ENCODE assay signal across 19 mouse cellular contexts in genomic region chr6:114746439-114746974, GRCm38 (mm10).
DNase-seq lines count a peak whose midpoint lies in the region; ATAC-seq and TF ChIP-seq lines count a peak whose summit lies in the region.
"Had no signal": no experiment of that assay in that cellular context is flagged by ENCODE, and none has a peak within 500 bp of the region (broad histone marks: within the 10 kb centered on the region; RNA-seq: fewer than 3 reads in every experiment).

No protein-coding gene starts in this region.

- CTCF ChIA-PET in Patski (lab: Charles Lee): interaction anchor here (0.7 to 1.3 kb wide), 2 partner anchors 9 to 15 kb away, joined by 3 to 4 read pairs; no protein-coding TSS in a partner anchor

- in situ Hi-C loops in Patski (cut with MboI; ENCODE audit: low pct_unique_long_range_greater_than_20kb): no loop called here

- no peak for ATAC-seq in limb, embryonic 13.5 days (ENCODE audit: low FRiP score, low read depth)
- peak; percentile 61 for ATAC-seq in Patski
- ATAC-seq in embryonic facial prominence, embryonic 13.5 days (ENCODE audit: insufficient number of reproducible peaks, insufficient read depth, low FRiP score, low TSS enrichment, low read depth): 0 out of 2 replicates have a peak, but pooled peaks have one; percentile 59
- ATAC-seq in megakaryocyte progenitor cell, adult 5-6 weeks (replicated peaks; ENCODE audit: poor library complexity): peak; percentile 51
- no peak for ATAC-seq in hindbrain, embryonic 11.5 days (ENCODE audit: low FRiP score)
- ATAC-seq: activated CD4-positive, CD25-positive, alpha-beta regulatory T cell, adult 4 months; midbrain, embryonic 16.5 days had no signal

- peaks cover 6% of the 10 kb centered on the region; the same call in 1 of the 2 replicates for H3K36me3 ChIP-seq in limb, embryonic 13.5 days
- H3K36me3 ChIP-seq in limb, embryonic 10.5 days: no peaks in the 10 kb centered on the region; the same call in 1 of the 2 replicates
- peaks cover 2% of the 10 kb centered on the region; the same call in 1 of the 2 replicates for H3K36me3 ChIP-seq in embryonic facial prominence, embryonic 13.5 days
- H3K36me3 ChIP-seq in hindbrain, embryonic 11.5 days (ENCODE audit: control insufficient read depth, insufficient read depth, low read length): no peaks in the 10 kb centered on the region
- H3K36me3 ChIP-seq: stomach, embryonic 15.5 days had no signal

- no peak overlapping the region for H3K9ac ChIP-seq in limb, embryonic 13.5 days
- H3K9ac ChIP-seq in embryonic facial prominence, embryonic 13.5 days: no peak overlapping the region
- no peak overlapping the region for H3K9ac ChIP-seq in hindbrain, embryonic 11.5 days (ENCODE audit: low read depth, low read length)
- H3K9ac ChIP-seq: hindbrain, embryonic 12.5 days; stomach, embryonic 15.5 days had no signal

- H3K27ac ChIP-seq in limb, embryonic 13.5 days: peak overlapping the region; percentile 39; the same call in 1 of the 2 replicates
- H3K27ac ChIP-seq in limb, embryonic 10.5 days: no peak overlapping the region
- peak overlapping the region; percentile 78 for H3K27ac ChIP-seq in embryonic facial prominence, embryonic 13.5 days
- H3K27ac ChIP-seq in hindbrain, embryonic 11.5 days (ENCODE audit: low read depth, low read length): no peak overlapping the region
- H3K27ac ChIP-seq: hindbrain, embryonic 12.5 days; stomach, embryonic 15.5 days had no signal

- POLR2A ChIA-PET in Patski (lab: Charles Lee): interaction anchor here (1.1 kb wide), 2 partner anchors 16 to 72 kb away, joined by 3 read pairs; no protein-coding TSS in a partner anchor

- H3K4me2 ChIP-seq in limb, embryonic 13.5 days (replicated peaks): no peak overlapping the region
- H3K4me2 ChIP-seq in embryonic facial prominence, embryonic 13.5 days: no peak overlapping the region
- no peak overlapping the region for H3K4me2 ChIP-seq in hindbrain, embryonic 11.5 days (replicated peaks; ENCODE audit: low read depth, low read length)
- H3K4me2 ChIP-seq: hindbrain, embryonic 12.5 days; liver, embryonic 11.5 days; stomach, embryonic 15.5 days had no signal

- peaks cover 15% of the 10 kb centered on the region; the same call in 1 of the 2 replicates for H3K4me1 ChIP-seq in limb, embryonic 13.5 days
- H3K4me1 ChIP-seq in limb, embryonic 10.5 days: 0 out of 2 replicates have a peak, but pooled peaks cover 4% of the 10 kb centered on the region
- H3K4me1 ChIP-seq in embryonic facial prominence, embryonic 13.5 days: peaks cover 19% of the 10 kb centered on the region
- H3K4me1 ChIP-seq in hindbrain, embryonic 11.5 days (replicated peaks; ENCODE audit: control insufficient read depth, insufficient read depth, low read length): no peaks in the 10 kb centered on the region
- H3K4me1 ChIP-seq: hindbrain, embryonic 12.5 days; stomach, embryonic 15.5 days had no signal

- no peaks in the 10 kb centered on the region for H3K9me3 ChIP-seq in limb, embryonic 13.5 days
- H3K9me3 ChIP-seq in limb, embryonic 10.5 days (replicated peaks): no peaks in the 10 kb centered on the region
- H3K9me3 ChIP-seq in embryonic facial prominence, embryonic 13.5 days: no peaks in the 10 kb centered on the region
- H3K9me3 ChIP-seq in hindbrain, embryonic 11.5 days (ENCODE audit: control insufficient read depth, low read length): no peaks in the 10 kb centered on the region
- H3K9me3 ChIP-seq: stomach, embryonic 15.5 days had no signal

- no peaks in the 10 kb centered on the region for H3K27me3 ChIP-seq in limb, embryonic 13.5 days
- H3K27me3 ChIP-seq in limb, embryonic 10.5 days (ENCODE audit: low read depth, poor library complexity, severe bottlenecking): no peaks in the 10 kb centered on the region
- no peaks in the 10 kb centered on the region for H3K27me3 ChIP-seq in Patski
- H3K27me3 ChIP-seq in embryonic facial prominence, embryonic 13.5 days: no peaks in the 10 kb centered on the region
- H3K27me3 ChIP-seq in hindbrain, embryonic 11.5 days (ENCODE audit: control insufficient read depth, insufficient read depth, low read length): no peaks in the 10 kb centered on the region
- H3K27me3 ChIP-seq: hindbrain, embryonic 12.5 days; stomach, embryonic 15.5 days had no signal

- WGBS in limb, embryonic 13.5 days: 71% methylated on average over 7 of the region's 7 CpGs
- 90% methylated on average over 7 of the region's 7 CpGs for WGBS in limb, embryonic 10.5 days
- WGBS in embryonic facial prominence, embryonic 13.5 days: 45% methylated on average over 7 of the region's 7 CpGs
- WGBS in hindbrain, embryonic 11.5 days: 79% methylated on average over 7 of the region's 7 CpGs

- DNase-seq in limb, embryonic 10.5 days (ENCODE audit: low spot score): no peak
- DNase-seq in Patski (ENCODE audit: low read depth, low spot score): no peak
- DNase-seq in gastrocnemius, postnatal 25 days: no peak
- DNase-seq in hindbrain, embryonic 11.5 days (ENCODE audit: low spot score): no peak
- DNase-seq: cerebellum, adult 8-10 months; gastrocnemius, postnatal 14 days; kidney, adult 2 months; kidney, postnatal 36 days; lung, adult 18-20 months; lung, postnatal 14 days had no signal

- TF ChIP-seq CTCF in Patski (IDR thresholded peaks at IDR 0.05): no peak

- no peak overlapping the region for H3K4me3 ChIP-seq in limb, embryonic 13.5 days
- H3K4me3 ChIP-seq in limb, embryonic 10.5 days: no peak overlapping the region
- no peak overlapping the region for H3K4me3 ChIP-seq in embryonic facial prominence, embryonic 13.5 days
- no peak overlapping the region for H3K4me3 ChIP-seq in hindbrain, embryonic 11.5 days (ENCODE audit: low read depth, low read length)
- H3K4me3 ChIP-seq: hindbrain, embryonic 12.5 days; megakaryocyte, embryonic 14.5 days; stomach, embryonic 15.5 days had no signal

Comparison
In these comparisons a context has a peak if more than half of its experiments do, and no peak if none do; other contexts are left out.
1. H3K27ac ChIP-seq: peak in limb, embryonic 13.5 days (single experiment) and embryonic facial prominence, embryonic 13.5 days (single experiment); none in limb, embryonic 10.5 days (single experiment) and hindbrain, embryonic 11.5 days (single experiment).
2. ATAC-seq: peak in Patski (single experiment), embryonic facial prominence, embryonic 13.5 days (single experiment) and megakaryocyte progenitor cell, adult 5-6 weeks (single experiment); none in limb, embryonic 13.5 days (single experiment) and hindbrain, embryonic 11.5 days (single experiment).